Mouse (Mus musculus): Measurements from ENCODE around the gene Gm20388. TPM values are rescaled to one million over a fixed set of nuclear protein-coding genes. Genes with fewer than 3 reads are reported as not detected.

The Gm20388 gene
- total RNA-seq, 1 experiment, result 27.0 TPM

DNA sequence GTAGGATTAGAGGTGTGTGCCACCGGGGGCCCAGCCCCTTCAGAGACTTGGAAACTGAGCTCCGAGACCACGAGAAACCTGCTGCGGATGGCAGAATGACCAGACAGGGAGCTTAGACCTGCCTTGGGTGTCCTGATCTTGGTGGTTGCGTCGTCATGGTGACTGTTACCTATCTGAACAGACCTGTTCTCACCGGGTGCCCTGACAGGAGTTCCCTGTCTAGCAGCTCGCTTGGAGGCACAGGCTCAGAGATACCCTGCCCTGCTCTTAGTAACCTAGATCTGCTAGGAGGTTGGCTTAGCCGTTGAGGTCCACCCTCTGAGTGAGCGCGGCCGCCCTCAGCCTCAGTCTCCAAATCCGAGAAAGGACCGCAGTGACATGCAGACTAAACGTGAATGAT lies 609.6 kb downstream of the Gm20388 start:
- in situ Hi-C loops (cut with MboI; ENCODE audit: low sequenced_read_pairs in 2 of 2, unreplicated experiment in 2 of 2), result loop anchor here in 1 of 2 experiments (10.0 kb wide), 1 partner anchor 115 kb away; no protein-coding TSS in a partner anchor
- H3K4me1 ChIP-seq (ENCODE audit: control insufficient read depth in 2 of 2, insufficient read depth in 2 of 2, low read length in 2 of 2, poor library complexity in 1 of 2), result peaks cover 30 to 55% of the 10 kb centered on the region in 2 experiments
- no peak for TF ChIP-seq CHD2 (IDR thresholded peaks at IDR 0.05; ENCODE audit: low read depth, low read length)
- no peak for TF ChIP-seq ZNF384 (IDR thresholded peaks at IDR 0.05; ENCODE audit: low read depth, low read length)
- no peak for TF ChIP-seq MAFK (IDR thresholded peaks at IDR 0.05; ENCODE audit: insufficient read depth, low read depth, low read length)
- no peak for TF ChIP-seq HCFC1 (IDR thresholded peaks at IDR 0.05; ENCODE audit: borderline replicate concordance, insufficient read depth, low read length)
- TF ChIP-seq ZC3H11A (IDR thresholded peaks at IDR 0.05; ENCODE audit: borderline replicate concordance, low read depth, low read length), result no peak

DNA sequence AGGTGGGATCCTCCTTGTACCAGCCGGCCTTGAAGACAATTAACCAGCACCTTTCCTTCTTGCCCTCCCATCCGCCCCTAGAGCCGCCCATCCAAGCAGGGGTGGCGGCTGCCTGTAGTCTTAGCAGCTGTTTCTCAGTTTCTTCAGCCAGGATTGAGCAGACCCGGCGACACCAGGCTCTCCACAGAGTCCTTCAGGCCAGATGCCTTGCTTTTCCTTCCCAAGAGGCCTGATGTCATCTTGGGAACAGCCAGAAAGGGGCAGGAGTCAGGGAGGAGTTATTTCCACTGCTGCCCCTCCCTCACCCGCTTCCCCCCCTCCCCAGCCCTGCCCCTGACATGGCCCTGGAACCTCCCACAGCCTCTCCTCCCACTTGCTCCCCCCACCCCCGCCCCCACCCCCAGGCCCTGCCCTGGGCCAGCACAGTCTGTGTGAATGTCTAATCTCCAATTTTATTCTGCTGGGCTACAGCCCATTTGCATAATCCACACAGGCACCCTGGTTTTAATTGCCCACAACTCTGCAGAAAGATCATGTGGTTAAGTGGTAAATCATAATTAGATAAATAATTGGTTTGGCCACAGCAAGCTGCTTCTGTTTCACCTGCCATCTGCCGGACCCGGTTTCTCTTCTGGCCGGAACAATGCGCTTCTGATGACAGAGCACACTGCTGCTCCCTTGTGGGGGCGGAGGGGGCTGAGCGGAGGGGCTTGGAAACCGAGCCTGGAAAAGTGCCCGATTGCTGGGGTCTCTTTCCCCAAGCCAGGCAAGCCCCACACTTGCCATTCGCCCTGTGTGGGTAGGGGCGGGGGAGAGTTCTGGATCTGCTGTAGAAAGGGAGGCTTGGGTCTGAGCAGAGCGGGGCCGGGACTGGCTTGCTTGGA lies 610.3 kb downstream of the Gm20388 start:
- H3K4me3 ChIP-seq (ENCODE audit: insufficient read depth in 1 of 2, low read depth in 1 of 2, low read length in 2 of 2, poor library complexity in 1 of 2, severe bottlenecking in 1 of 2), result peak overlapping the region; percentile 22 to 31; a peak in 3 of 4 replicates
- peaks cover 29 to 55% of the 10 kb centered on the region in 2 experiments for H3K4me1 ChIP-seq (ENCODE audit: control insufficient read depth in 2 of 2, insufficient read depth in 2 of 2, low read length in 2 of 2, poor library complexity in 1 of 2)
- H3K9me3 ChIP-seq (ENCODE audit: control insufficient read depth, insufficient read depth, low read depth, low read length), result no peaks in the 10 kb centered on the region
- peak overlapping the region; percentile 56 for H3K9ac ChIP-seq (ENCODE audit: insufficient read depth, low read depth, low read length, poor library complexity, severe bottlenecking)
- TF ChIP-seq HCFC1 (IDR thresholded peaks at IDR 0.05; ENCODE audit: borderline replicate concordance, insufficient read depth, low read length), result no peak
- TF ChIP-seq ZNF384 (IDR thresholded peaks at IDR 0.05; ENCODE audit: low read depth, low read length), result no peak
- TF ChIP-seq MAFK (IDR thresholded peaks at IDR 0.05; ENCODE audit: insufficient read depth, low read depth, low read length), result no peak
- no peak for TF ChIP-seq CHD2 (IDR thresholded peaks at IDR 0.05; ENCODE audit: low read depth, low read length)
- no peak for TF ChIP-seq ZC3H11A (IDR thresholded peaks at IDR 0.05; ENCODE audit: borderline replicate concordance, low read depth, low read length)
- H3K36me3 ChIP-seq (ENCODE audit: control insufficient read depth, insufficient read depth, low read length, poor library complexity, severe bottlenecking), result no peaks in the 10 kb centered on the region
- no peak overlapping the region for H3K27ac ChIP-seq (ENCODE audit: insufficient read depth, low read depth, low read length, poor library complexity, severe bottlenecking)
- no peak for DNase-seq (ENCODE audit: low read depth, low spot score)
- in situ Hi-C loops (cut with MboI; ENCODE audit: low sequenced_read_pairs in 2 of 2, unreplicated experiment in 2 of 2), result loop anchor here in 1 of 2 experiments (10.0 kb wide), 1 partner anchor 116 kb away; no protein-coding TSS in a partner anchor

More for the DNA sequence above, 609.6 kb downstream of the Gm20388 start:
- Histone ChIP-seq H3K36me3 (ENCODE audit: control insufficient read depth, insufficient read depth, low read length, poor library complexity, severe bottlenecking) (no peaks in the 10 kb centered on the region), H3K4me3 (ENCODE audit: insufficient read depth in 1 of 2, low read depth in 1 of 2, low read length in 2 of 2, poor library complexity in 1 of 2, severe bottlenecking in 1 of 2) (no peak overlapping the region), H3K9me3 (ENCODE audit: control insufficient read depth, insufficient read depth, low read depth, low read length) (no peaks in the 10 kb centered on the region), H3K9ac (ENCODE audit: insufficient read depth, low read depth, low read length, poor library complexity, severe bottlenecking) (peak overlapping the region; percentile 36; the same call in 1 of the 2 replicates), H3K27ac (ENCODE audit: insufficient read depth, low read depth, low read length, poor library complexity, severe bottlenecking) (no peak overlapping the region)
- DNase-seq (ENCODE audit: low read depth, low spot score), result no peak

- TF ChIP-seq HCFC1 (IDR thresholded peaks at IDR 0.05; ENCODE audit: borderline replicate concordance, insufficient read depth, low read length) (no peak), ZC3H11A (IDR thresholded peaks at IDR 0.05; ENCODE audit: borderline replicate concordance, low read depth, low read length) (no peak), CHD2 (IDR thresholded peaks at IDR 0.05; ENCODE audit: low read depth, low read length) (no peak), ZNF384 (IDR thresholded peaks at IDR 0.05; ENCODE audit: low read depth, low read length) (no peak), MAFK (IDR thresholded peaks at IDR 0.05; ENCODE audit: insufficient read depth, low read depth, low read length) (no peak)
- peaks cover 27 to 57% of the 10 kb centered on the region in 2 experiments for H3K4me1 ChIP-seq (ENCODE audit: control insufficient read depth in 2 of 2, insufficient read depth in 2 of 2, low read length in 2 of 2, poor library complexity in 1 of 2)
- H3K36me3 ChIP-seq (ENCODE audit: control insufficient read depth, insufficient read depth, low read length, poor library complexity, severe bottlenecking), result no peaks in the 10 kb centered on the region
- no peaks in the 10 kb centered on the region for H3K9me3 ChIP-seq (ENCODE audit: control insufficient read depth, insufficient read depth, low read depth, low read length)
- peak overlapping the region; percentile 56 for H3K9ac ChIP-seq (ENCODE audit: insufficient read depth, low read depth, low read length, poor library complexity, severe bottlenecking)
- DNase-seq (ENCODE audit: low read depth, low spot score), result no peak
- no peak overlapping the region for H3K27ac ChIP-seq (ENCODE audit: insufficient read depth, low read depth, low read length, poor library complexity, severe bottlenecking)
- H3K4me3 ChIP-seq (ENCODE audit: insufficient read depth in 1 of 2, low read depth in 1 of 2, low read length in 2 of 2, poor library complexity in 1 of 2, severe bottlenecking in 1 of 2), result peak overlapping the region; percentile 22 to 31; a peak in 3 of 4 replicates
- in situ Hi-C loops (cut with MboI; ENCODE audit: low sequenced_read_pairs in 2 of 2, unreplicated experiment in 2 of 2), result loop anchor here in 1 of 2 experiments (10.0 kb wide), 1 partner anchor 117 kb away; no protein-coding TSS in a partner anchor
These were observed 610.9 kb downstream of the Gm20388 start for GRCm38 (mm10) chr8:120521591-120521965.

- Histone ChIP-seq H3K36me3 (ENCODE audit: control insufficient read depth, insufficient read depth, low read length, poor library complexity, severe bottlenecking) (no peaks in the 10 kb centered on the region), H3K4me3 (ENCODE audit: insufficient read depth in 1 of 2, low read depth in 1 of 2, low read length in 2 of 2, poor library complexity in 1 of 2, severe bottlenecking in 1 of 2) (no peak overlapping the region), H3K4me1 (ENCODE audit: control insufficient read depth in 2 of 2, insufficient read depth in 2 of 2, low read length in 2 of 2, poor library complexity in 1 of 2) (peaks cover 22 to 58% of the 10 kb centered on the region in 2 experiments), H3K9ac (ENCODE audit: insufficient read depth, low read depth, low read length, poor library complexity, severe bottlenecking) (no peak overlapping the region), H3K27ac (ENCODE audit: insufficient read depth, low read depth, low read length, poor library complexity, severe bottlenecking) (no peak overlapping the region), H3K9me3 (ENCODE audit: control insufficient read depth, insufficient read depth, low read depth, low read length) (no peaks in the 10 kb centered on the region)
- in situ Hi-C loops (cut with MboI; ENCODE audit: low sequenced_read_pairs in 2 of 2, unreplicated experiment in 2 of 2), result loop anchor here in 1 of 2 experiments (10.0 kb wide), 1 partner anchor 119 kb away; no protein-coding TSS in a partner anchor
- TF ChIP-seq CHD2 (IDR thresholded peaks at IDR 0.05; ENCODE audit: low read depth, low read length) (no peak), ZC3H11A (IDR thresholded peaks at IDR 0.05; ENCODE audit: borderline replicate concordance, low read depth, low read length) (no peak), MAFK (IDR thresholded peaks at IDR 0.05; ENCODE audit: insufficient read depth, low read depth, low read length) (no peak), ZNF384 (IDR thresholded peaks at IDR 0.05; ENCODE audit: low read depth, low read length) (no peak), HCFC1 (IDR thresholded peaks at IDR 0.05; ENCODE audit: borderline replicate concordance, insufficient read depth, low read length) (no peak)
- DNase-seq (ENCODE audit: low read depth, low spot score), result no peak
These were observed 613.0 kb downstream of the Gm20388 start for GRCm38 (mm10) chr8:120523641-120524040.
